ENCODE assay signal across 25 mouse cellular contexts in the genomic region with DNA sequence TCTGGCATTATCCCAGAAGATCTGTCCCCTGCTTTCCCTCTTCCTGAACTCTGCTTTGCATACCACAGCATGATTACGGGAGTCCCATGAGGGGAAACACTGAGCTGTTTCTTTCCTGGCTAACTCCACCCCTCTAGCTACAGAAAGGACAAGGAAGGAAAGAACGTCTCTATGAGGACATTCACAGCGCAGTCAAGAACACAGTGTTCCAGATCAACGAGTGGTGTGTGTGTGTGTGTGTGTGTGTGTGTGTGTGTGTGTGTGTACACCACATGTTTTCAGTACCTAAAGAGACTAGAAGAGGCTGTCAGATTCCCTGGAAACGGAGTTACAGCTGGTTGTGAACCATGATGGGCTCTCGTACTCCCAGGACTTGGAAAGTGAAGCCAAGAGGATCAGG. TPM values are rescaled to one million over a fixed set of nuclear protein-coding genes. Genes with fewer than 3 reads are reported as not detected.
"Had no signal": no experiment of that assay in that cellular context is flagged by ENCODE, and none has a peak within 500 bp of the region (broad histone marks: within the 10 kb centered on the region; RNA-seq: fewer than 3 reads in every experiment).

No protein-coding gene starts in this region.

- H3K27ac ChIP-seq: gastrocnemius, adult 2 months; heart, embryonic 13.5 days; heart, embryonic 15.5 days; hindbrain, embryonic 13.5 days; hindbrain, embryonic 15.5 days; hindbrain, postnatal 0 days; kidney, embryonic 15.5 days; limb, embryonic 13.5 days; limb, embryonic 15.5 days; liver, embryonic 12.5 days; liver, embryonic 14.5 days had no signal

- H3K4me3 ChIP-seq: gastrocnemius, adult 2 months; heart, embryonic 13.5 days; heart, embryonic 15.5 days; hindbrain, embryonic 13.5 days; hindbrain, embryonic 15.5 days; kidney, embryonic 15.5 days; limb, embryonic 13.5 days; limb, embryonic 15.5 days; liver, embryonic 12.5 days had no signal

- H3K9ac ChIP-seq: heart, embryonic 13.5 days; heart, embryonic 15.5 days; hindbrain, embryonic 13.5 days; hindbrain, embryonic 15.5 days; kidney, embryonic 15.5 days; limb, embryonic 13.5 days; limb, embryonic 15.5 days; liver, embryonic 12.5 days; liver, embryonic 14.5 days had no signal

- H3K4me2 ChIP-seq: heart, embryonic 11.5 days; heart, embryonic 13.5 days; heart, embryonic 15.5 days; hindbrain, embryonic 13.5 days; hindbrain, embryonic 15.5 days; kidney, embryonic 15.5 days; limb, embryonic 13.5 days; limb, embryonic 15.5 days; liver, embryonic 12.5 days had no signal

- H3K4me1 ChIP-seq: heart, embryonic 13.5 days; heart, embryonic 15.5 days; hindbrain, embryonic 13.5 days; hindbrain, embryonic 15.5 days; kidney, embryonic 15.5 days; limb, embryonic 13.5 days; limb, embryonic 15.5 days; liver, embryonic 12.5 days had no signal

- H3K27me3 ChIP-seq: heart, embryonic 13.5 days; heart, embryonic 15.5 days; hindbrain, embryonic 13.5 days; hindbrain, embryonic 15.5 days; kidney, embryonic 15.5 days; limb, embryonic 13.5 days; limb, embryonic 15.5 days; liver, embryonic 12.5 days had no signal

- ATAC-seq: hindbrain, postnatal 0 days; intestine, embryonic 16.5 days; liver, embryonic 12.5 days had no signal

- DNase-seq: gastrocnemius, adult 2 months; gastrocnemius, postnatal 14 days; gastrocnemius, postnatal 36 days; heart, postnatal 14 days; heart, postnatal 36 days; kidney, adult 11 months; kidney, adult 9 months; kidney, postnatal 10 days; kidney, postnatal 36 days; layer of hippocampus, adult 9-11 months; layer of hippocampus, postnatal 36 days; left cerebral cortex, postnatal 4 days had no signal

- H3K9me3 ChIP-seq: heart, embryonic 13.5 days; heart, embryonic 15.5 days; hindbrain, embryonic 13.5 days; hindbrain, embryonic 15.5 days; kidney, embryonic 15.5 days; limb, embryonic 13.5 days; limb, embryonic 15.5 days had no signal

- H3K36me3 ChIP-seq: heart, embryonic 13.5 days; heart, embryonic 15.5 days; hindbrain, embryonic 13.5 days; hindbrain, embryonic 15.5 days; kidney, embryonic 15.5 days; limb, embryonic 13.5 days; limb, embryonic 15.5 days; liver, embryonic 12.5 days had no signal

RNA-seq across cellular contexts. Expression of gene Cxcl13, which starts 38.3 kb away (rescaled TPM):
- polyA plus RNA-seq: limb, embryonic 11.5 days had no signal
